Comparison of ENCODE assay signal across 11 mouse cellular contexts in genomic region chr8:110177359-110178155, GRCm38 (mm10). TPM values are rescaled to one million over a fixed set of nuclear protein-coding genes. Genes with fewer than 3 reads are reported as not detected.
DNase-seq lines count a peak whose midpoint lies in the region; ATAC-seq and TF ChIP-seq lines count a peak whose summit lies in the region.
"Had no signal": no experiment of that assay in that cellular context is flagged by ENCODE, and none has a peak within 500 bp of the region (broad histone marks: within the 10 kb centered on the region; RNA-seq: fewer than 3 reads in every experiment).

No protein-coding gene starts in this region.

- peak overlapping the region; percentile 48; the same call in 1 of the 2 replicates for H3K27ac ChIP-seq in hindbrain, embryonic 13.5 days
- H3K27ac ChIP-seq in hindbrain, embryonic 11.5 days (ENCODE audit: low read depth, low read length) = no peak overlapping the region
- H3K27ac ChIP-seq in forebrain, embryonic 16.5 days (ENCODE audit: low read length) = peak overlapping the region; percentile 53
- no peak overlapping the region for H3K27ac ChIP-seq in intestine, postnatal 0 days (ENCODE audit: low read depth, low read length)
- H3K27ac ChIP-seq: macrophage had no signal

- no peak overlapping the region for H3K4me3 ChIP-seq in hindbrain, embryonic 13.5 days
- H3K4me3 ChIP-seq in hindbrain, embryonic 11.5 days (ENCODE audit: low read depth, low read length) = no peak overlapping the region
- no peak overlapping the region for H3K4me3 ChIP-seq in forebrain, embryonic 16.5 days (replicated peaks; ENCODE audit: low read length)
- H3K4me3 ChIP-seq in intestine, postnatal 0 days (ENCODE audit: low read depth, low read length) = no peak overlapping the region
- H3K4me3 ChIP-seq: erythroblast, embryonic 14.5 days had no signal

- WGBS in hindbrain, embryonic 13.5 days = 23% methylated on average over 22 of the region's 22 CpGs
- WGBS in hindbrain, embryonic 11.5 days = 35% methylated on average over 22 of the region's 22 CpGs
- 22% methylated on average over 22 of the region's 22 CpGs for WGBS in forebrain, embryonic 16.5 days
- 20% methylated on average over 20 of the region's 22 CpGs for WGBS in intestine, postnatal 0 days

- 0 out of 2 replicates have a peak overlapping the region, but pooled peaks have one; percentile 29 for H3K9ac ChIP-seq in hindbrain, embryonic 13.5 days
- H3K9ac ChIP-seq in hindbrain, embryonic 11.5 days (ENCODE audit: low read depth, low read length) = no peak overlapping the region
- H3K9ac ChIP-seq in forebrain, embryonic 16.5 days (replicated peaks; ENCODE audit: low read depth, low read length) = no peak overlapping the region
- H3K9ac ChIP-seq in intestine, postnatal 0 days (ENCODE audit: low read depth, low read length) = no peak overlapping the region

- H3K36me3 ChIP-seq in hindbrain, embryonic 13.5 days = no peaks in the 10 kb centered on the region
- H3K36me3 ChIP-seq in hindbrain, embryonic 11.5 days (ENCODE audit: control insufficient read depth, insufficient read depth, low read length) = no peaks in the 10 kb centered on the region
- no peaks in the 10 kb centered on the region for H3K36me3 ChIP-seq in forebrain, embryonic 16.5 days (ENCODE audit: control insufficient read depth, insufficient read depth)
- no peaks in the 10 kb centered on the region for H3K36me3 ChIP-seq in intestine, postnatal 0 days (ENCODE audit: control insufficient read depth, insufficient read depth)
- H3K36me3 ChIP-seq: G1E had no signal

- ATAC-seq in hindbrain, embryonic 13.5 days (ENCODE audit: low FRiP score) = peak; percentile 71
- no peak for ATAC-seq in hindbrain, embryonic 11.5 days (ENCODE audit: low FRiP score)
- ATAC-seq in forebrain, embryonic 16.5 days = peak; percentile 85
- no peak for ATAC-seq in intestine, postnatal 0 days
- no peak for ATAC-seq in erythroid progenitor cell, adult 5-6 weeks (replicated peaks; ENCODE audit: low FRiP score, poor library complexity, severe bottlenecking)

- H3K4me2 ChIP-seq in hindbrain, embryonic 13.5 days = peak overlapping the region; percentile 26
- H3K4me2 ChIP-seq in hindbrain, embryonic 11.5 days (replicated peaks; ENCODE audit: low read depth, low read length) = no peak overlapping the region
- peak overlapping the region; percentile 9; the same call in 1 of the 2 replicates for H3K4me2 ChIP-seq in forebrain, embryonic 16.5 days (ENCODE audit: low read length)
- peak overlapping the region; percentile 37; the same call in 1 of the 2 replicates for H3K4me2 ChIP-seq in intestine, postnatal 0 days (replicated peaks; ENCODE audit: low read depth)

- peaks cover 15% of the 10 kb centered on the region for H3K4me1 ChIP-seq in hindbrain, embryonic 13.5 days (replicated peaks)
- H3K4me1 ChIP-seq in hindbrain, embryonic 11.5 days (replicated peaks; ENCODE audit: control insufficient read depth, insufficient read depth, low read length) = no peaks in the 10 kb centered on the region
- peaks cover 15% of the 10 kb centered on the region for H3K4me1 ChIP-seq in forebrain, embryonic 16.5 days (replicated peaks; ENCODE audit: control insufficient read depth, insufficient read depth, low read length)
- no peaks in the 10 kb centered on the region for H3K4me1 ChIP-seq in intestine, postnatal 0 days (replicated peaks; ENCODE audit: control insufficient read depth, insufficient read depth, low read length)

- H3K9me3 ChIP-seq in hindbrain, embryonic 13.5 days = no peaks in the 10 kb centered on the region
- H3K9me3 ChIP-seq in hindbrain, embryonic 11.5 days (ENCODE audit: control insufficient read depth, low read length) = no peaks in the 10 kb centered on the region
- H3K9me3 ChIP-seq in forebrain, embryonic 16.5 days (ENCODE audit: control insufficient read depth, low read length) = no peaks in the 10 kb centered on the region
- H3K9me3 ChIP-seq in intestine, postnatal 0 days (ENCODE audit: control insufficient read depth) = no peaks in the 10 kb centered on the region

- no peak for DNase-seq in hindbrain, embryonic 11.5 days (ENCODE audit: low spot score)
- peak; percentile 94 for DNase-seq in brain, adult 2 months (ENCODE audit: low read depth, low spot score)
- DNase-seq in right cerebral cortex, postnatal 25 days = peak; percentile 18
- DNase-seq in adipocyte (ENCODE audit: low spot score) = no peak

- TF ChIP-seq CTCF in intestine, postnatal 0 days (IDR thresholded peaks at IDR 0.05; ENCODE audit: low read depth) = no peak

- peaks cover 8% of the 10 kb centered on the region; the same call in 1 of the 2 replicates for H3K27me3 ChIP-seq in hindbrain, embryonic 13.5 days
- no peaks in the 10 kb centered on the region for H3K27me3 ChIP-seq in hindbrain, embryonic 11.5 days (ENCODE audit: control insufficient read depth, insufficient read depth, low read length)
- H3K27me3 ChIP-seq in forebrain, embryonic 16.5 days (replicated peaks; ENCODE audit: control insufficient read depth, insufficient read depth, low read length) = no peaks in the 10 kb centered on the region
- no peaks in the 10 kb centered on the region for H3K27me3 ChIP-seq in intestine, postnatal 0 days (replicated peaks; ENCODE audit: control insufficient read depth, insufficient read depth, low read length)

RNA-seq across cellular contexts. Expression of gene Calb2, which starts 9.5 kb away (rescaled TPM):
- 53.3 and 69.2 TPM in 2 replicates for polyA plus RNA-seq in hindbrain, embryonic 13.5 days (2015; fragmentation: Nextera tagmentation; extraction: Ambion mirVana)
- 27.5 and 38.2 TPM in 2 replicates for polyA plus RNA-seq in hindbrain, embryonic 11.5 days (2014; fragmentation: Nextera tagmentation; extraction: Ambion mirVana)
- polyA plus RNA-seq in forebrain, embryonic 16.5 days (2015; fragmentation: Nextera tagmentation; extraction: Ambion mirVana) = 58.7 and 93.1 TPM in 2 replicates
- 0.26 and 0.27 TPM in 2 replicates for polyA plus RNA-seq in intestine, postnatal 0 days (2015; fragmentation: Nextera tagmentation; extraction: Ambion mirVana)
- not detected in 2 replicates for total RNA-seq in erythroid progenitor cell, adult 5-6 weeks (2015; ENCODE audit: low replicate concordance)
- total RNA-seq in erythroid progenitor cell, adult 5-6 weeks (2017; ENCODE audit: low replicate concordance) = not detected in 2 replicates
- total RNA-seq: G1E had no signal
- polyA plus RNA-seq: erythroblast, embryonic 14.5 days; G1E; macrophage had no signal

RNA-seq across cellular contexts. Expression of gene Cmtr2, which starts 37.9 kb away (rescaled TPM):
- polyA plus RNA-seq in hindbrain, embryonic 13.5 days (2015; fragmentation: Nextera tagmentation; extraction: Ambion mirVana) = 10.9 and 12.0 TPM in 2 replicates
- polyA plus RNA-seq in hindbrain, embryonic 11.5 days (2014; fragmentation: Nextera tagmentation; extraction: Ambion mirVana) = 10.5 and 12.5 TPM in 2 replicates
- polyA plus RNA-seq in forebrain, embryonic 16.5 days (2015; fragmentation: Nextera tagmentation; extraction: Ambion mirVana) = 14.6 and 14.7 TPM in 2 replicates
- polyA plus RNA-seq in intestine, postnatal 0 days (2015; fragmentation: Nextera tagmentation; extraction: Ambion mirVana) = 3.0 and 3.5 TPM in 2 replicates
- 0.42 and 0.72 TPM in 2 replicates for total RNA-seq in erythroid progenitor cell, adult 5-6 weeks (2015; ENCODE audit: low replicate concordance)
- total RNA-seq in erythroid progenitor cell, adult 5-6 weeks (2017; ENCODE audit: low replicate concordance) = 0.90 TPM in 1 of 2 replicates, not detected in the other

Comparison
In these comparisons a context has a peak if more than half of its experiments do, and no peak if none do; other contexts are left out.
1. ATAC-seq: peak in hindbrain, embryonic 13.5 days (single experiment) and forebrain, embryonic 16.5 days (single experiment); none in hindbrain, embryonic 11.5 days (single experiment), intestine, postnatal 0 days (single experiment) and erythroid progenitor cell, adult 5-6 weeks (single experiment).
2. H3K27ac ChIP-seq: peak in hindbrain, embryonic 13.5 days (single experiment) and forebrain, embryonic 16.5 days (single experiment); none in hindbrain, embryonic 11.5 days (single experiment) and intestine, postnatal 0 days (single experiment).
3. DNase-seq: peak in brain, adult 2 months (single experiment) and right cerebral cortex, postnatal 25 days (single experiment); none in hindbrain, embryonic 11.5 days (single experiment) and adipocyte (single experiment).
4. RNA of gene Calb2, which starts 9.5 kb away (polyA plus RNA-seq): 58.7 to 93.1 TPM in forebrain, embryonic 16.5 days, 53.3 to 69.2 TPM in hindbrain, embryonic 13.5 days and 27.5 to 38.2 TPM in hindbrain, embryonic 11.5 days; 0.26 to 0.27 TPM in intestine, postnatal 0 days; every median in the first group is over 10 times any median in the second.